Comparison of ENCODE assay signal across 8 mouse cellular contexts in genomic region chr2:155774927-155775684, GRCm38 (mm10). TPM values are rescaled to one million over a fixed set of nuclear protein-coding genes. Genes with fewer than 3 reads are reported as not detected.
DNase-seq lines count a peak whose midpoint lies in the region; ATAC-seq lines count a peak whose summit lies in the region.

Gene Mmp24, plus strand, starts transcription at chr2:155775342.

- peaks cover 58% of the 10 kb centered on the region for H3K27me3 ChIP-seq in heart, embryonic 14.5 days (ENCODE audit: control insufficient read depth, insufficient read depth, low read length)
- H3K27me3 ChIP-seq in forebrain, embryonic 16.5 days (replicated peaks; ENCODE audit: control insufficient read depth, insufficient read depth, low read length) = peaks cover 15% of the 10 kb centered on the region
- H3K27me3 ChIP-seq in limb, embryonic 15.5 days = peaks cover 60% of the 10 kb centered on the region
- H3K27me3 ChIP-seq in stomach, embryonic 15.5 days (replicated peaks) = peaks cover 36% of the 10 kb centered on the region

- peak within 1 kb of the TSS; percentile 44 to 46; a peak in 3 of 4 replicates for H3K4me3 ChIP-seq in heart, embryonic 14.5 days (ENCODE audit: control insufficient read depth in 1 of 2, insufficient read depth in 1 of 2, low read depth in 1 of 2, low read length in 2 of 2)
- peak within 1 kb of the TSS; percentile 76 for H3K4me3 ChIP-seq in forebrain, embryonic 16.5 days (replicated peaks; ENCODE audit: low read length)
- peak within 1 kb of the TSS; percentile 54 for H3K4me3 ChIP-seq in limb, embryonic 15.5 days
- H3K4me3 ChIP-seq in stomach, embryonic 15.5 days (replicated peaks) = peak within 1 kb of the TSS; percentile 48

- H3K4me2 ChIP-seq in heart, embryonic 14.5 days (ENCODE audit: low read length) = peak within 1 kb of the TSS; percentile 90
- H3K4me2 ChIP-seq in forebrain, embryonic 16.5 days (ENCODE audit: low read length) = peak within 1 kb of the TSS; percentile 80
- H3K4me2 ChIP-seq in limb, embryonic 15.5 days = peak within 1 kb of the TSS; percentile 95
- peak within 1 kb of the TSS; percentile 99 for H3K4me2 ChIP-seq in stomach, embryonic 15.5 days

- no peaks in the 10 kb centered on the region for H3K36me3 ChIP-seq in heart, embryonic 14.5 days (ENCODE audit: control insufficient read depth, insufficient read depth, low read length)
- H3K36me3 ChIP-seq in forebrain, embryonic 16.5 days (ENCODE audit: control insufficient read depth, insufficient read depth) = no peaks in the 10 kb centered on the region
- no peaks in the 10 kb centered on the region for H3K36me3 ChIP-seq in limb, embryonic 15.5 days
- H3K36me3 ChIP-seq in stomach, embryonic 15.5 days = no peaks in the 10 kb centered on the region

- H3K9ac ChIP-seq in heart, embryonic 14.5 days (ENCODE audit: low read length) = no peak within 1 kb of the TSS
- H3K9ac ChIP-seq in forebrain, embryonic 16.5 days (replicated peaks; ENCODE audit: low read depth, low read length) = peak within 1 kb of the TSS; percentile 92
- H3K9ac ChIP-seq in limb, embryonic 15.5 days = no peak within 1 kb of the TSS
- no peak within 1 kb of the TSS for H3K9ac ChIP-seq in stomach, embryonic 15.5 days

- 0 out of 2 replicates have a peak, but pooled peaks have one; percentile 12 for ATAC-seq in heart, embryonic 14.5 days (ENCODE audit: insufficient number of reproducible peaks, insufficient read depth, low FRiP score, low read depth)
- peak; percentile 49; the same call in 1 of the 2 replicates for ATAC-seq in forebrain, embryonic 16.5 days
- ATAC-seq in limb, embryonic 15.5 days (ENCODE audit: insufficient number of reproducible peaks, low FRiP score, low TSS enrichment, low read depth) = no peak
- ATAC-seq in stomach, embryonic 15.5 days (ENCODE audit: insufficient read depth, low FRiP score, low read depth) = no peak

- DNase-seq in heart, adult 18-20 months = no peak
- DNase-seq in MN1 (ENCODE audit: low spot score) = peak; percentile 38
- no peak for DNase-seq in natural killer cell, adult 2 months (ENCODE audit: low spot score in 2 of 2)
- DNase-seq in ovary, postnatal 14 days (ENCODE audit: low spot score) = no peak

- no peaks in the 10 kb centered on the region for H3K9me3 ChIP-seq in heart, embryonic 14.5 days (ENCODE audit: control insufficient read depth, low read length)
- no peaks in the 10 kb centered on the region for H3K9me3 ChIP-seq in forebrain, embryonic 16.5 days (ENCODE audit: control insufficient read depth, low read length)
- no peaks in the 10 kb centered on the region for H3K9me3 ChIP-seq in limb, embryonic 15.5 days
- no peaks in the 10 kb centered on the region for H3K9me3 ChIP-seq in stomach, embryonic 15.5 days

- H3K4me1 ChIP-seq in heart, embryonic 14.5 days (ENCODE audit: control insufficient read depth in 2 of 2, insufficient read depth in 2 of 2, low read length in 2 of 2) = no peaks in the 10 kb centered on the region; a peak in 1 of 4 replicates
- H3K4me1 ChIP-seq in forebrain, embryonic 16.5 days (replicated peaks; ENCODE audit: control insufficient read depth, insufficient read depth, low read length) = peaks cover 35% of the 10 kb centered on the region
- peaks cover 10% of the 10 kb centered on the region for H3K4me1 ChIP-seq in limb, embryonic 15.5 days
- H3K4me1 ChIP-seq in stomach, embryonic 15.5 days = peaks cover 9% of the 10 kb centered on the region; the same call in 1 of the 2 replicates

- 2% methylated on average over 83 of the region's 100 CpGs for WGBS in heart, embryonic 14.5 days
- 3% methylated on average over 40 of the region's 100 CpGs for WGBS in forebrain, embryonic 16.5 days
- WGBS in limb, embryonic 15.5 days = 3% methylated on average over 59 of the region's 100 CpGs
- WGBS in stomach, embryonic 15.5 days = 2% methylated on average over 49 of the region's 100 CpGs

- no peak within 1 kb of the TSS for H3K27ac ChIP-seq in heart, embryonic 14.5 days (replicated peaks in 1 of 2; ENCODE audit: control insufficient read depth in 1 of 2, insufficient read depth in 1 of 2, low read depth in 2 of 2, low read length in 2 of 2)
- peak within 1 kb of the TSS; percentile 59 for H3K27ac ChIP-seq in forebrain, embryonic 16.5 days (ENCODE audit: low read length)
- no peak within 1 kb of the TSS for H3K27ac ChIP-seq in limb, embryonic 15.5 days
- H3K27ac ChIP-seq in stomach, embryonic 15.5 days = no peak within 1 kb of the TSS

RNA-seq across cellular contexts. Expression of gene Mmp24, which starts in this region (rescaled TPM):
- not detected in 2 replicates for polyA plus RNA-seq in heart, embryonic 14.5 days (2014; fragmentation: Nextera tagmentation; extraction: Ambion mirVana)
- total RNA-seq in heart, adult 18-20 months (2021) = not detected
- polyA plus RNA-seq in forebrain, embryonic 16.5 days (2015; fragmentation: Nextera tagmentation; extraction: Ambion mirVana) = 12.8 and 13.9 TPM in 2 replicates
- 0.06 and 0.11 TPM in 2 replicates for polyA plus RNA-seq in limb, embryonic 15.5 days (2015; fragmentation: Nextera tagmentation; extraction: Ambion mirVana)
- polyA plus RNA-seq in stomach, embryonic 15.5 days (2015; fragmentation: Nextera tagmentation; extraction: Ambion mirVana) = 0.22 and 0.32 TPM in 2 replicates

Comparison
In these comparisons a context has a peak if more than half of its experiments do, and no peak if none do; other contexts are left out.
1. RNA of gene Mmp24 (polyA plus RNA-seq): 12.8 to 13.9 TPM in forebrain, embryonic 16.5 days; 0.22 to 0.32 TPM in stomach, embryonic 15.5 days, 0.06 to 0.11 TPM in limb, embryonic 15.5 days and not detected in heart, embryonic 14.5 days; every median in the first group is over 10 times any median in the second.
2. Peak in ATAC-seq, H3K4me3 ChIP-seq and H3K4me2 ChIP-seq in heart, embryonic 14.5 days; RNA of the gene not detected or under 1 TPM.
3. Peak in every context shown above with its lines, with median percentiles within 50 percentile points of each other: H3K4me2 ChIP-seq and H3K4me3 ChIP-seq.